In genomic region chr2:30711476-30711852, GRCm38 (mm10) we compare ENCODE assay signal across 8 mouse cellular contexts.
DNase-seq lines count a peak whose midpoint lies in the region; ATAC-seq and TF ChIP-seq lines count a peak whose summit lies in the region.

No protein-coding gene starts in this region.

- H3K27me3 ChIP-seq in heart, embryonic 14.5 days (ENCODE audit: control insufficient read depth, insufficient read depth, low read length) = no peaks in the 10 kb centered on the region
- H3K27me3 ChIP-seq in MEL (ENCODE audit: control insufficient read depth in 1 of 2, insufficient read depth in 2 of 2, low read length in 2 of 2) = no peaks in the 10 kb centered on the region
- H3K27me3 ChIP-seq in forebrain, embryonic 13.5 days = no peaks in the 10 kb centered on the region
- H3K27me3 ChIP-seq in limb, embryonic 15.5 days = no peaks in the 10 kb centered on the region
- H3K27me3 ChIP-seq in splenic B cell, adult 2 months (ENCODE audit: control insufficient read depth, insufficient read depth, low read length, poor library complexity, severe bottlenecking) = no peaks in the 10 kb centered on the region

- H3K36me3 ChIP-seq in heart, embryonic 14.5 days (ENCODE audit: control insufficient read depth, insufficient read depth, low read length) = no peaks in the 10 kb centered on the region
- H3K36me3 ChIP-seq in MEL (ENCODE audit: control insufficient read depth in 1 of 2, insufficient read depth in 2 of 2, low read length in 2 of 2) = peaks cover 0 to 5% of the 10 kb centered on the region in 2 experiments; a peak in 2 of 4 replicates
- H3K36me3 ChIP-seq in forebrain, embryonic 13.5 days (ENCODE audit: poor library complexity, severe bottlenecking) = no peaks in the 10 kb centered on the region
- no peaks in the 10 kb centered on the region for H3K36me3 ChIP-seq in limb, embryonic 15.5 days
- no peaks in the 10 kb centered on the region for H3K36me3 ChIP-seq in splenic B cell, adult 2 months (ENCODE audit: control insufficient read depth, insufficient read depth, low read length, poor library complexity, severe bottlenecking)

- H3K4me1 ChIP-seq in heart, embryonic 14.5 days (ENCODE audit: control insufficient read depth in 2 of 2, insufficient read depth in 2 of 2, low read length in 2 of 2) = peaks cover 40 to 58% of the 10 kb centered on the region in 2 experiments
- H3K4me1 ChIP-seq in MEL (ENCODE audit: control insufficient read depth in 1 of 2, insufficient read depth in 2 of 2, low read length in 2 of 2) = peaks cover 3 to 12% of the 10 kb centered on the region in 2 experiments; a peak in 3 of 4 replicates
- peaks cover 73% of the 10 kb centered on the region for H3K4me1 ChIP-seq in forebrain, embryonic 13.5 days
- H3K4me1 ChIP-seq in limb, embryonic 15.5 days = peaks cover 81% of the 10 kb centered on the region

- ATAC-seq in heart, embryonic 14.5 days (ENCODE audit: insufficient number of reproducible peaks, insufficient read depth, low FRiP score, low read depth) = 0 out of 2 replicates have a peak, but pooled peaks have one; percentile 6
- peak; percentile 80 for ATAC-seq in forebrain, embryonic 13.5 days
- no peak for ATAC-seq in limb, embryonic 15.5 days (ENCODE audit: insufficient number of reproducible peaks, low FRiP score, low TSS enrichment, low read depth)

- no peak for TF ChIP-seq POLR2A in MEL (IDR thresholded peaks at IDR 0.05; ENCODE audit: control insufficient read depth in 1 of 2, insufficient read depth in 1 of 2, low read depth in 1 of 2, low read length in 2 of 2, poor library complexity in 1 of 2)

- peak overlapping the region; percentile 84 to 93 for H3K27ac ChIP-seq in heart, embryonic 14.5 days (replicated peaks in 1 of 2; ENCODE audit: control insufficient read depth in 1 of 2, insufficient read depth in 1 of 2, low read depth in 2 of 2, low read length in 2 of 2)
- no peak overlapping the region for H3K27ac ChIP-seq in MEL (ENCODE audit: control insufficient read depth, low read depth, low read length)
- peak overlapping the region; percentile 98 for H3K27ac ChIP-seq in forebrain, embryonic 13.5 days
- peak overlapping the region; percentile 94 for H3K27ac ChIP-seq in limb, embryonic 15.5 days

- peak overlapping the region; percentile 82 for H3K4me2 ChIP-seq in heart, embryonic 14.5 days (ENCODE audit: low read length)
- H3K4me2 ChIP-seq in forebrain, embryonic 13.5 days = peak overlapping the region; percentile 76
- H3K4me2 ChIP-seq in limb, embryonic 15.5 days = peak overlapping the region; percentile 82

- H3K79me2 ChIP-seq in MEL (ENCODE audit: control insufficient read depth, insufficient read depth, low read length, poor library complexity) = no peaks in the 10 kb centered on the region; the same call in 1 of the 2 replicates

- no peak for TF ChIP-seq CTCF in MEL (IDR thresholded peaks at IDR 0.05 in 2 of 3, conservative IDR thresholded peaks at IDR 0.05 in 1 of 3; ENCODE audit: control insufficient read depth in 1 of 3, insufficient read depth in 1 of 3, low read depth in 2 of 3, low read length in 3 of 3, poor library complexity in 1 of 3, severe bottlenecking in 1 of 3)

- peak overlapping the region; percentile 87 for H3K9ac ChIP-seq in heart, embryonic 14.5 days (ENCODE audit: low read length)
- peak overlapping the region; percentile 57; the same call in 1 of the 2 replicates for H3K9ac ChIP-seq in MEL (ENCODE audit: control insufficient read depth, low read depth, low read length, poor library complexity, severe bottlenecking)
- peak overlapping the region; percentile 81 for H3K9ac ChIP-seq in forebrain, embryonic 13.5 days
- peak overlapping the region; percentile 50 for H3K9ac ChIP-seq in limb, embryonic 15.5 days

- no peaks in the 10 kb centered on the region for H3K9me3 ChIP-seq in heart, embryonic 14.5 days (ENCODE audit: control insufficient read depth, low read length)
- H3K9me3 ChIP-seq in MEL (replicated peaks; ENCODE audit: insufficient read depth, low read length) = no peaks in the 10 kb centered on the region
- no peaks in the 10 kb centered on the region for H3K9me3 ChIP-seq in forebrain, embryonic 13.5 days (replicated peaks)
- no peaks in the 10 kb centered on the region for H3K9me3 ChIP-seq in limb, embryonic 15.5 days

- peak overlapping the region; percentile 54 for H3K4me3 ChIP-seq in heart, embryonic 14.5 days (ENCODE audit: control insufficient read depth in 1 of 2, insufficient read depth in 1 of 2, low read depth in 1 of 2, low read length in 2 of 2)
- H3K4me3 ChIP-seq in MEL (ENCODE audit: control insufficient read depth in 1 of 2, insufficient read depth in 1 of 2, low read depth in 2 of 2, low read length in 2 of 2) = peak overlapping the region; percentile 40 to 59; a peak in 2 of 4 replicates
- peak overlapping the region; percentile 40 for H3K4me3 ChIP-seq in forebrain, embryonic 13.5 days
- H3K4me3 ChIP-seq in limb, embryonic 15.5 days = peak overlapping the region; percentile 47

- TF ChIP-seq RAD21 in MEL (IDR thresholded peaks at IDR 0.05; ENCODE audit: low read depth, low read length) = no peak

- no peak for DNase-seq in heart, postnatal 4 days
- peak; percentile 28 for DNase-seq in MEL (ENCODE audit: low read depth, low spot score)
- DNase-seq in splenic B cell, adult 2 months (ENCODE audit: low read depth, low spot score) = peak; percentile 58
- DNase-seq in layer of hippocampus, adult 9-11 months = no peak
- DNase-seq in left cerebral cortex, postnatal 4 days = no peak

- TF ChIP-seq EP300 in MEL (IDR thresholded peaks at IDR 0.05; ENCODE audit: low read depth in 1 of 2, low read length in 2 of 2) = no peak

- 5% methylated on average over 15 of the region's 15 CpGs for WGBS in heart, embryonic 14.5 days
- WGBS in forebrain, embryonic 13.5 days = 3% methylated on average over 15 of the region's 15 CpGs
- 4% methylated on average over 15 of the region's 15 CpGs for WGBS in limb, embryonic 15.5 days

- intact Hi-C loops in left cerebral cortex, postnatal 4 days (cut with DNase I) = loop anchor here (10.0 kb wide), 1 partner anchor 237 kb away; the partner anchor contains the start of gene Ier5l

TF ChIP-seq in MEL, 35 proteins besides CTCF, POLR2A, EP300 and RAD21:
- 0 out of 2 replicates have a peak, but pooled peaks have one; percentile 28 for TF ChIP-seq NRF1 (IDR thresholded peaks at IDR 0.05; ENCODE audit: insufficient read depth, low read depth, low read length, poor library complexity, severe bottlenecking)
- no peak for TF ChIP-seq GABPA (IDR thresholded peaks at IDR 0.05; ENCODE audit: low read depth, low read length)

Comparison
In these comparisons a context has a peak if more than half of its experiments do, and no peak if none do; other contexts are left out.
1. DNase-seq: peak in MEL (single experiment) and splenic B cell, adult 2 months (single experiment); none in heart, postnatal 4 days (single experiment), layer of hippocampus, adult 9-11 months (single experiment) and left cerebral cortex, postnatal 4 days (single experiment).
2. Peak in every context shown above with its lines, with median percentiles within 50 percentile points of each other: H3K4me2 ChIP-seq, H3K4me3 ChIP-seq and H3K9ac ChIP-seq.